Mouse (Mus musculus): Measurements from ENCODE around the gene Clic3.

GRCm38 (mm10) chr2:25468962-25469915 is 12.6 kb downstream of the Clic3 start:
- TF ChIP-seq EP300 (optimal IDR thresholded peaks at IDR 0.05): no peak
- TF ChIP-seq CTCF (IDR thresholded peaks at IDR 0.05; ENCODE audit: low read depth): no peak

All from stomach, postnatal 0 days (tissue).